Mouse (Mus musculus) testis, adult 2 months (tissue): Measurements from ENCODE around the gene Rab3d. TPM values are rescaled to one million over a fixed set of nuclear protein-coding genes. Genes with fewer than 3 reads are reported as not detected.

Experiments
- H3K27ac ChIP-seq: fragments of 200-500 bp; 2 replicates; pipeline ENCODE4 v1.5.1; 2012; ENCODE audit warnings: low read depth, low read length; ENCODE audit not compliant: control insufficient read depth, insufficient read depth
- H3K27me3 ChIP-seq: fragments of 200-500 bp; 2 replicates; pipeline ENCODE4 v1.6.1; 2012; ENCODE audit warnings: mild to moderate bottlenecking, low read length, moderate library complexity; ENCODE audit not compliant: control insufficient read depth, insufficient read depth
- H3K36me3 ChIP-seq: fragments of 200-500 bp; 2 replicates; pipeline ENCODE4 v1.6.1; 2012; ENCODE audit warnings: mild to moderate bottlenecking, low read length; ENCODE audit not compliant: control insufficient read depth, insufficient read depth
- H3K4me1 ChIP-seq: fragments of 200-500 bp; 2 replicates; pipeline ENCODE4 v1.6.1; 2012; ENCODE audit warnings: low read length; ENCODE audit not compliant: control insufficient read depth, insufficient read depth
- H3K4me3 ChIP-seq: fragments of 200-500 bp; 2 replicates; pipeline ENCODE4 v1.5.1; 2012; ENCODE audit warnings: low read depth, mild to moderate bottlenecking, low read length, moderate library complexity, mixed read lengths; ENCODE audit not compliant: control insufficient read depth
- CTCF ChIP-seq: fragments of 200-500 bp; IDR thresholded peaks from 2 replicates; pipeline ENCODE4 v1.5.1; 2012; ENCODE audit warnings: low read depth, mild to moderate bottlenecking, inconsistent platforms, low read length, moderate library complexity; ENCODE audit not compliant: control insufficient read depth, insufficient read depth, insufficient replicate concordance
- POLR2A ChIP-seq: fragments of 200-500 bp; IDR thresholded peaks from 2 replicates; pipeline ENCODE4 v1.6.1; 2012; ENCODE audit warnings: low read depth, mild to moderate bottlenecking, inconsistent platforms, low read length, moderate library complexity; ENCODE audit not compliant: control insufficient read depth
- polyA plus RNA-seq: library from polyadenylated mRNA; depleted of rRNA; stranded (reverse); fragments of >200 nt; gene quantifications from 2 replicates; pipeline ENCODE4 v1.2.3, GENCODE M21; 2012; rRNA removed

Rab3d gene
- polyA plus RNA-seq, 1 experiment: 21.2 TPM

DNA sequence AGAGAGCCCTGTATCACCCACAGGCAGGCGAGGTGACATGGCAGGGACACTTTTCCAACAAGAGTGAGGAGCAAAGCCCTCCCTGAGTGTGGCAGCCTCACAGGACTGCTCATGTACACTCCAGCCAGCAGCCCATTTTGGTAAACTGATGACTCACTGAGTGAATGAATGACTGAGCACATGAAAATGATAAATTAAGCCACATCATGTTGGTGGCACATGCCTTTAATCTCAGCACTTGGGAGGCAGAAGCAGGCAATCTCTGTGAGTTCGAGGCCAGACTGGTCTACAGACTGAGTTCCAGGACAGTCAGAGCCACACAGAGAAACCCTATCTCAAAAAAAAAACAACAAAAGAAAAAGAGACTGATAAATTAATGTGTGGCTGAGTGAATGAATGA lies 60.5 kb downstream of the Rab3d start:
- Histone ChIP-seq H3K27me3 (no peaks in the 10 kb centered on the region), H3K36me3 (no peaks in the 10 kb centered on the region), H3K4me1 (peaks cover 5% of the 10 kb centered on the region), H3K27ac (no peak overlapping the region), H3K4me3 (no peak overlapping the region)
- TF ChIP-seq POLR2A (no peak), CTCF (no peak)

Other genes starting within 250 kb of the Rab3d start
- 2.9 TPM in 2 replicates for gene Ldlr, start 194.7 kb downstream of the Rab3d start, polyA plus RNA-seq
- 16.5 and 17.1 TPM in 2 replicates for gene Spc24, start 157.9 kb downstream of the Rab3d start, polyA plus RNA-seq
- gene Kank2, start 119.4 kb downstream of the Rab3d start, polyA plus RNA-seq: 6.7 and 6.9 TPM in 2 replicates
- gene Angptl8, start 82.7 kb downstream of the Rab3d start, polyA plus RNA-seq: not detected in 2 replicates
- 41.5 and 46.0 TPM in 2 replicates for gene Dock6, start 65.6 kb downstream of the Rab3d start, polyA plus RNA-seq
- gene Ccdc159, start 9.3 kb upstream of the Rab3d start, polyA plus RNA-seq: 72.0 and 74.9 TPM in 2 replicates
- 296 and 312 TPM in 2 replicates for gene Tmem205, start 9.4 kb upstream of the Rab3d start, polyA plus RNA-seq
- 33.3 and 39.3 TPM in 2 replicates for gene Plppr2, start 18.8 kb upstream of the Rab3d start, polyA plus RNA-seq
- gene Swsap1, start 37.6 kb upstream of the Rab3d start, polyA plus RNA-seq: 4.7 and 5.1 TPM in 2 replicates
- gene Epor, start 45.3 kb upstream of the Rab3d start, polyA plus RNA-seq: 1.5 and 1.9 TPM in 2 replicates
- gene Rgl3, start 71.3 kb upstream of the Rab3d start, polyA plus RNA-seq: 3.9 and 5.2 TPM in 2 replicates
- 38.5 and 46.0 TPM in 2 replicates for gene Ccdc151, start 84.4 kb upstream of the Rab3d start, polyA plus RNA-seq
- 41.2 and 43.3 TPM in 2 replicates for gene Prkcsh, start 84.6 kb upstream of the Rab3d start, polyA plus RNA-seq
- 1.8 and 1.9 TPM in 2 replicates for gene Elavl3, start 133.8 kb upstream of the Rab3d start, polyA plus RNA-seq
- gene Gm49318, start 153.1 kb upstream of the Rab3d start, polyA plus RNA-seq: not detected in 2 replicates
- gene Zfp653, start 153.2 kb upstream of the Rab3d start, polyA plus RNA-seq: 43.1 and 44.9 TPM in 2 replicates
- gene Ecsit, start 167.2 kb upstream of the Rab3d start, polyA plus RNA-seq: 71.6 and 72.6 TPM in 2 replicates
- gene Cnn1, start 181.0 kb upstream of the Rab3d start, polyA plus RNA-seq: 5.8 and 22.3 TPM in 2 replicates
- gene Elof1, start 199.0 kb upstream of the Rab3d start, polyA plus RNA-seq: 1,299 and 1,403 TPM in 2 replicates
- 8.2 and 10.7 TPM in 2 replicates for gene Acp5, start 217.5 kb upstream of the Rab3d start, polyA plus RNA-seq
- 64.8 and 73.5 TPM in 2 replicates for gene Pigyl, start 238.7 kb upstream of the Rab3d start, polyA plus RNA-seq